Mouse (Mus musculus) testis, adult 2 months (tissue): ENCODE measurements around the gene Chchd4.

Source experiments
- CTCF ChIP-seq: fragments of 200-500 bp; IDR thresholded peaks from 2 replicates; pipeline ENCODE4 v1.5.1; 2012; ENCODE audit warnings: low read depth, mild to moderate bottlenecking, inconsistent platforms, low read length, moderate library complexity; ENCODE audit not compliant: control insufficient read depth, insufficient read depth, insufficient replicate concordance
- POLR2A ChIP-seq: fragments of 200-500 bp; IDR thresholded peaks from 2 replicates; pipeline ENCODE4 v1.6.1; 2012; ENCODE audit warnings: low read depth, mild to moderate bottlenecking, inconsistent platforms, low read length, moderate library complexity; ENCODE audit not compliant: control insufficient read depth

DNA sequence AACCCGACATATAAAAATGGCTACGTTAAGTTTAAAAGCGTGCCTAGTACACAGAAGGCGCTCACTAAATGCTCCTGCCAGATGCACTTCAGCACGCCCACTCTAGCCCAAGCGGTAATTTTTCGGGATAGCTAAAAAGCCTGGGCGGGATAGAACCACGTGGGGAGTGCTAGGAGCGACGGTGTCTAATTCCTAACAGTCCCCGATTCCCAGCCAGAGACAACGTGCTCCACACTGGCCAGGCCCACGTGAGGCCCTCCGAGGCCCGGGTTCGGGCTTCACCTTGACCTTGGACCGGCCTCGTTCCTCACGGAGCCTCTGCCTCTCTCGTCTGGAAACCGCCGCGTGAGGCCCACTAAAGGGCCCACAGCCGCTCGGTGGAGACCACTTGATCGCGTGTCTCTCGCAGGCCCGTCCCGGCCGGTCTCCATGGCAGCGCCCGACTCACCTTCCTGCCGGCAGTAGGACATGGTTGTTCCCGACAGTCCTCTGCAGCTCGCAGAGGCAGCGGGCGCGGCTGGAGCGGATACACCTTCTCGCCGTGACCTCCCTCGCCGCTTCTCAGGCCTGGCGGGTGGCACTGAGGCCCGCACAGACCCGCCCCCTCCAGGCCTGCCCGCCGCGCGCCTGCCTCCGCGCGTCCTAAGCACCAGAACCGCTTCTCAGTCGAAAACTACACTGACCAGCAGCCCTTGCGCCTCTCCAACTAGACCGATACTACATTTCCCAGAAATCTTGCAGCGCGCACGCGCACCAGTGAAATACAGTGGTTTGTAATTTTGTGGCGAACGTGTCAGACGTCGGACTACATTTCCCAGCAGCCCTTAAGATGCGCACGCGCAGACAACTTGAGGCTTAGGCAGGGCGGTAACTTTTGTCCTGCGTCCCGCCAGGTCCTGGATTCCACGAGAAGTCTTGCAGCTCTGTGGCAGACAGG is at the start of gene Chchd4, which contains the start of gene Tmem43:
- TF ChIP-seq CTCF (no peak), POLR2A (peak; percentile 71)
